Comparison of ENCODE assay signal across 20 mouse cellular contexts in genomic region chr14:48880041-48880440, GRCm38 (mm10).
DNase-seq lines count a peak whose midpoint lies in the region; ATAC-seq and TF ChIP-seq lines count a peak whose summit lies in the region.
"Had no signal": no experiment of that assay in that cellular context is flagged by ENCODE, and none has a peak within 500 bp of the region (broad histone marks: within the 10 kb centered on the region; RNA-seq: fewer than 3 reads in every experiment).

No protein-coding gene starts in this region.

- WGBS in forebrain, postnatal 0 days = 26% methylated on average over 6 of the region's 6 CpGs
- 30% methylated on average over 6 of the region's 6 CpGs for WGBS in forebrain, embryonic 11.5 days
- 18% methylated on average over 6 of the region's 6 CpGs for WGBS in intestine, postnatal 0 days
- WGBS in heart, embryonic 10.5 days = 72% methylated on average over 6 of the region's 6 CpGs

- H3K4me3 ChIP-seq in forebrain, postnatal 0 days (ENCODE audit: low read depth, low read length) = no peak overlapping the region
- H3K4me3 ChIP-seq in forebrain, embryonic 11.5 days (ENCODE audit: low read depth, low read length) = no peak overlapping the region
- no peak overlapping the region for H3K4me3 ChIP-seq in intestine, postnatal 0 days (ENCODE audit: low read depth, low read length)
- H3K4me3 ChIP-seq in heart, embryonic 10.5 days = no peak overlapping the region
- H3K4me3 ChIP-seq: heart, embryonic 13.5 days; layer of hippocampus, adult 2 months had no signal

- DNase-seq in forebrain, postnatal 0 days = peak; percentile 34
- DNase-seq in forebrain, embryonic 11.5 days (ENCODE audit: low spot score) = no peak
- DNase-seq in kidney, postnatal 10 days = peak; percentile 40
- DNase-seq in kidney, postnatal 25 days = no peak
- DNase-seq in forelimb bud, embryonic 11.5 days (ENCODE audit: low read depth, low spot score) = peak; percentile 16
- DNase-seq in heart, embryonic 10.5 days (ENCODE audit: low spot score) = no peak
- no peak for DNase-seq in frontal cortex, postnatal 36 days (ENCODE audit: low spot score in 2 of 2)
- DNase-seq: adrenal gland, postnatal 36 days; B cell, adult 2 months; cerebellum, adult 18-20 months; cerebellum, postnatal 25 days; heart, postnatal 36 days; layer of hippocampus, postnatal 36 days; lung, postnatal 10 days; right cerebral cortex, postnatal 4 days had no signal

- no peak overlapping the region for H3K27ac ChIP-seq in forebrain, postnatal 0 days (ENCODE audit: low read depth, low read length)
- no peak overlapping the region for H3K27ac ChIP-seq in forebrain, embryonic 11.5 days (ENCODE audit: low read depth, low read length)
- H3K27ac ChIP-seq in intestine, postnatal 0 days (ENCODE audit: low read depth, low read length) = no peak overlapping the region
- no peak overlapping the region for H3K27ac ChIP-seq in heart, embryonic 10.5 days
- H3K27ac ChIP-seq: heart, embryonic 13.5 days; layer of hippocampus, adult 2 months; liver, embryonic 14.5 days had no signal

- no peaks in the 10 kb centered on the region for H3K36me3 ChIP-seq in forebrain, postnatal 0 days (ENCODE audit: insufficient read depth)
- H3K36me3 ChIP-seq in forebrain, embryonic 11.5 days (ENCODE audit: control insufficient read depth, insufficient read depth, low read length) = no peaks in the 10 kb centered on the region
- H3K36me3 ChIP-seq in intestine, postnatal 0 days (ENCODE audit: control insufficient read depth, insufficient read depth) = no peaks in the 10 kb centered on the region
- H3K36me3 ChIP-seq in heart, embryonic 10.5 days = no peaks in the 10 kb centered on the region
- H3K36me3 ChIP-seq: heart, embryonic 13.5 days had no signal

- peaks cover 2% of the 10 kb centered on the region; the same call in 1 of the 2 replicates for H3K27me3 ChIP-seq in forebrain, postnatal 0 days (ENCODE audit: insufficient read depth, low read length)
- peaks cover 5% of the 10 kb centered on the region for H3K27me3 ChIP-seq in forebrain, embryonic 11.5 days (ENCODE audit: control insufficient read depth, insufficient read depth, low read length)
- H3K27me3 ChIP-seq in intestine, postnatal 0 days (replicated peaks; ENCODE audit: control insufficient read depth, insufficient read depth, low read length) = no peaks in the 10 kb centered on the region
- H3K27me3 ChIP-seq in heart, embryonic 10.5 days (ENCODE audit: insufficient read depth, poor library complexity, severe bottlenecking) = no peaks in the 10 kb centered on the region
- H3K27me3 ChIP-seq: heart, embryonic 13.5 days had no signal

- no peak overlapping the region for H3K4me2 ChIP-seq in forebrain, postnatal 0 days (ENCODE audit: low read depth)
- H3K4me2 ChIP-seq in forebrain, embryonic 11.5 days (ENCODE audit: low read depth, low read length, severe bottlenecking) = no peak overlapping the region
- H3K4me2 ChIP-seq in intestine, postnatal 0 days (replicated peaks; ENCODE audit: low read depth) = peak overlapping the region; percentile 44
- H3K4me2 ChIP-seq: heart, embryonic 13.5 days had no signal

- no peak overlapping the region for H3K9ac ChIP-seq in forebrain, postnatal 0 days
- H3K9ac ChIP-seq in forebrain, embryonic 11.5 days (ENCODE audit: low read length) = no peak overlapping the region
- no peak overlapping the region for H3K9ac ChIP-seq in intestine, postnatal 0 days (ENCODE audit: low read depth, low read length)
- H3K9ac ChIP-seq: heart, embryonic 13.5 days; liver, embryonic 14.5 days had no signal

- no peaks in the 10 kb centered on the region for H3K9me3 ChIP-seq in forebrain, postnatal 0 days (ENCODE audit: low read length)
- no peaks in the 10 kb centered on the region for H3K9me3 ChIP-seq in forebrain, embryonic 11.5 days (ENCODE audit: control insufficient read depth, low read length)
- no peaks in the 10 kb centered on the region for H3K9me3 ChIP-seq in intestine, postnatal 0 days (ENCODE audit: control insufficient read depth)
- H3K9me3 ChIP-seq in heart, embryonic 10.5 days = no peaks in the 10 kb centered on the region

- no peaks in the 10 kb centered on the region; the same call in 1 of the 2 replicates for H3K4me1 ChIP-seq in forebrain, postnatal 0 days (ENCODE audit: insufficient read depth)
- peaks cover 3% of the 10 kb centered on the region; the same call in 1 of the 2 replicates for H3K4me1 ChIP-seq in forebrain, embryonic 11.5 days (replicated peaks; ENCODE audit: control insufficient read depth, insufficient read depth, low read length)
- no peaks in the 10 kb centered on the region for H3K4me1 ChIP-seq in intestine, postnatal 0 days (replicated peaks; ENCODE audit: control insufficient read depth, insufficient read depth, low read length)
- H3K4me1 ChIP-seq in heart, embryonic 10.5 days = peaks cover 5% of the 10 kb centered on the region; the same call in 1 of the 2 replicates

- TF ChIP-seq CTCF in forebrain, postnatal 0 days (IDR thresholded peaks at IDR 0.05; ENCODE audit: low read depth) = no peak
- no peak for TF ChIP-seq CTCF in intestine, postnatal 0 days (IDR thresholded peaks at IDR 0.05; ENCODE audit: low read depth)

- ATAC-seq in forebrain, postnatal 0 days = peak; percentile 73
- no peak for ATAC-seq in forebrain, embryonic 11.5 days (replicated peaks; ENCODE audit: low FRiP score)
- ATAC-seq in intestine, postnatal 0 days = peak; percentile 91
- ATAC-seq: hindbrain, embryonic 16.5 days had no signal

Comparison
In these comparisons a context has a peak if more than half of its experiments do, and no peak if none do; other contexts are left out.
1. DNase-seq: peak in forebrain, postnatal 0 days (single experiment), kidney, postnatal 10 days (single experiment) and forelimb bud, embryonic 11.5 days (single experiment); none in forebrain, embryonic 11.5 days (single experiment), kidney, postnatal 25 days (0 of 2), heart, embryonic 10.5 days (single experiment) and frontal cortex, postnatal 36 days (0 of 2).